Mouse (Mus musculus): ENCODE measurements at regions not wholly inside any gene's neighbourhood (a gene's known extent, or its start where the extent isn't known, plus 50 kb on each side); places are given as distances from the start of the nearest gene placed in this dataset.

- H3K9ac ChIP-seq = no peak overlapping the region
- 80% methylated on average over 3 of the region's 3 CpGs for WGBS
- no peak overlapping the region for H3K27ac ChIP-seq
- no peak overlapping the region for H3K4me2 ChIP-seq
- peaks cover 11% of the 10 kb centered on the region for H3K4me1 ChIP-seq
- H3K4me3 ChIP-seq (replicated peaks) = no peak overlapping the region
- H3K9me3 ChIP-seq (replicated peaks) = no peaks in the 10 kb centered on the region
- H3K27me3 ChIP-seq = no peaks in the 10 kb centered on the region
- no peak for ATAC-seq (replicated peaks; ENCODE audit: low FRiP score)
- no peaks in the 10 kb centered on the region for H3K36me3 ChIP-seq
Measured at GRCm38 (mm10) chr10:96459186-96459585, 157.6 kb upstream of the Btg1 start.

GRCm38 (mm10) chr10:96460151-96460550 is 156.7 kb upstream of the Btg1 start:
- Histone ChIP-seq H3K9me3 (replicated peaks) (no peaks in the 10 kb centered on the region), H3K9ac (no peak overlapping the region), H3K27ac (no peak overlapping the region), H3K4me1 (peaks cover 11% of the 10 kb centered on the region), H3K4me2 (peak overlapping the region; percentile 25; the same call in 1 of the 2 replicates), H3K4me3 (replicated peaks) (no peak overlapping the region), H3K36me3 (no peaks in the 10 kb centered on the region), H3K27me3 (no peaks in the 10 kb centered on the region)
- WGBS = 24% methylated on average over 9 of the region's 9 CpGs
- ATAC-seq (replicated peaks; ENCODE audit: low FRiP score) = peak; percentile 18; the same call in 1 of the 2 replicates

GRCm38 (mm10) chr10:96460617-96461338 is 156.0 kb upstream of the Btg1 start:
- H3K36me3 ChIP-seq = no peaks in the 10 kb centered on the region
- 0 out of 2 replicates have a peak overlapping the region, but pooled peaks have one; percentile 48 for H3K27ac ChIP-seq
- H3K9me3 ChIP-seq (replicated peaks) = no peaks in the 10 kb centered on the region
- WGBS = 63% methylated on average over 10 of the region's 10 CpGs
- no peaks in the 10 kb centered on the region for H3K27me3 ChIP-seq
- no peak overlapping the region for H3K4me3 ChIP-seq (replicated peaks)
- H3K4me1 ChIP-seq = peaks cover 11% of the 10 kb centered on the region
- peak; percentile 36; the same call in 1 of the 2 replicates for ATAC-seq (replicated peaks; ENCODE audit: low FRiP score)
- peak overlapping the region; percentile 25; the same call in 1 of the 2 replicates for H3K4me2 ChIP-seq
- no peak overlapping the region for H3K9ac ChIP-seq

- Histone ChIP-seq H3K9me3 (replicated peaks) (no peaks in the 10 kb centered on the region), H3K27ac (no peak overlapping the region), H3K27me3 (no peaks in the 10 kb centered on the region), H3K4me1 (peaks cover under 1% of the 10 kb centered on the region), H3K9ac (no peak overlapping the region), H3K36me3 (no peaks in the 10 kb centered on the region), H3K4me2 (no peak overlapping the region), H3K4me3 (replicated peaks) (no peak overlapping the region)
- 87% methylated on average over 6 of the region's 6 CpGs for WGBS
- ATAC-seq (replicated peaks; ENCODE audit: low FRiP score) = no peak
Measured at GRCm38 (mm10) chr10:96465967-96466366, 150.8 kb upstream of the Btg1 start.

GRCm38 (mm10) chr10:96466845-96467244 is 150.0 kb upstream of the Btg1 start:
- Histone ChIP-seq H3K27ac (no peak overlapping the region), H3K9ac (no peak overlapping the region), H3K4me3 (replicated peaks) (no peak overlapping the region), H3K4me1 (no peaks in the 10 kb centered on the region), H3K36me3 (no peaks in the 10 kb centered on the region), H3K4me2 (no peak overlapping the region), H3K27me3 (no peaks in the 10 kb centered on the region), H3K9me3 (replicated peaks) (no peaks in the 10 kb centered on the region)
- WGBS = 81% methylated on average over 3 of the region's 3 CpGs
- no peak for ATAC-seq (replicated peaks; ENCODE audit: low FRiP score)

- H3K27me3 ChIP-seq = no peaks in the 10 kb centered on the region
- no peaks in the 10 kb centered on the region for H3K4me1 ChIP-seq
- H3K4me2 ChIP-seq = no peak overlapping the region
- H3K9me3 ChIP-seq (replicated peaks) = no peaks in the 10 kb centered on the region
- no peak overlapping the region for H3K4me3 ChIP-seq (replicated peaks)
- H3K36me3 ChIP-seq = no peaks in the 10 kb centered on the region
- no peak overlapping the region for H3K9ac ChIP-seq
- 69% methylated on average over 4 of the region's 4 CpGs for WGBS
- no peak overlapping the region for H3K27ac ChIP-seq
- ATAC-seq (replicated peaks; ENCODE audit: low FRiP score) = no peak
Measured at GRCm38 (mm10) chr10:96467661-96468060, 149.1 kb upstream of the Btg1 start.

GRCm38 (mm10) chr10:96471523-96471922 is 145.3 kb upstream of the Btg1 start:
- H3K36me3 ChIP-seq = no peaks in the 10 kb centered on the region
- H3K9ac ChIP-seq = no peak overlapping the region
- ATAC-seq (replicated peaks; ENCODE audit: low FRiP score) = no peak
- no peaks in the 10 kb centered on the region for H3K4me1 ChIP-seq
- H3K4me3 ChIP-seq (replicated peaks) = no peak overlapping the region
- H3K4me2 ChIP-seq = no peak overlapping the region
- no peaks in the 10 kb centered on the region for H3K9me3 ChIP-seq (replicated peaks)
- H3K27me3 ChIP-seq = no peaks in the 10 kb centered on the region
- H3K27ac ChIP-seq = no peak overlapping the region

GRCm38 (mm10) chr10:96479350-96479749 is 137.5 kb upstream of the Btg1 start:
- WGBS = 68% methylated on average over 12 of the region's 12 CpGs
- Histone ChIP-seq H3K27ac (no peak overlapping the region), H3K9me3 (replicated peaks) (no peaks in the 10 kb centered on the region), H3K27me3 (no peaks in the 10 kb centered on the region), H3K9ac (no peak overlapping the region), H3K4me3 (replicated peaks) (no peak overlapping the region), H3K4me2 (no peak overlapping the region), H3K4me1 (peaks cover 13% of the 10 kb centered on the region), H3K36me3 (no peaks in the 10 kb centered on the region)
- ATAC-seq (replicated peaks; ENCODE audit: low FRiP score) = no peak

- Histone ChIP-seq H3K27me3 (no peaks in the 10 kb centered on the region), H3K9ac (no peak overlapping the region), H3K36me3 (no peaks in the 10 kb centered on the region), H3K27ac (no peak overlapping the region), H3K4me1 (peaks cover 13% of the 10 kb centered on the region), H3K4me2 (no peak overlapping the region), H3K9me3 (replicated peaks) (no peaks in the 10 kb centered on the region), H3K4me3 (replicated peaks) (no peak overlapping the region)
- WGBS = 64% methylated on average over 8 of the region's 8 CpGs
- ATAC-seq (replicated peaks; ENCODE audit: low FRiP score) = no peak
Measured at GRCm38 (mm10) chr10:96479786-96480185, 137.0 kb upstream of the Btg1 start.

- Histone ChIP-seq H3K4me3 (replicated peaks) (no peak overlapping the region), H3K9ac (no peak overlapping the region), H3K4me2 (no peak overlapping the region)
Measured at GRCm38 (mm10) chr10:96480453-96481324, 136.1 kb upstream of the Btg1 start.

GRCm38 (mm10) chr10:96481325-96481638 is 135.5 kb upstream of the Btg1 start:
- no peak for ATAC-seq (replicated peaks; ENCODE audit: low FRiP score)
- H3K27ac ChIP-seq = no peak overlapping the region
- peaks cover 13% of the 10 kb centered on the region for H3K4me1 ChIP-seq
- H3K9ac ChIP-seq = no peak overlapping the region
- no peak overlapping the region for H3K4me2 ChIP-seq
- WGBS = 65% methylated on average over 8 of the region's 8 CpGs
- no peak overlapping the region for H3K4me3 ChIP-seq (replicated peaks)
- no peaks in the 10 kb centered on the region for H3K27me3 ChIP-seq
- no peaks in the 10 kb centered on the region for H3K9me3 ChIP-seq (replicated peaks)
- H3K36me3 ChIP-seq = no peaks in the 10 kb centered on the region

More at GRCm38 (mm10) chr10:96480453-96481324, 136.1 kb upstream of the Btg1 start:
- WGBS = 43% methylated on average over 14 of the region's 14 CpGs
- no peaks in the 10 kb centered on the region for H3K36me3 ChIP-seq
- H3K27ac ChIP-seq = no peak overlapping the region
- no peaks in the 10 kb centered on the region for H3K27me3 ChIP-seq
- H3K4me1 ChIP-seq = peaks cover 13% of the 10 kb centered on the region
- no peaks in the 10 kb centered on the region for H3K9me3 ChIP-seq (replicated peaks)
- ATAC-seq (replicated peaks; ENCODE audit: low FRiP score) = no peak

GRCm38 (mm10) chr10:96486724-96487123 is 130.1 kb upstream of the Btg1 start:
- Histone ChIP-seq H3K4me1 (no peaks in the 10 kb centered on the region), H3K36me3 (no peaks in the 10 kb centered on the region), H3K4me3 (replicated peaks) (no peak overlapping the region), H3K9me3 (replicated peaks) (no peaks in the 10 kb centered on the region), H3K27me3 (no peaks in the 10 kb centered on the region), H3K27ac (no peak overlapping the region), H3K4me2 (no peak overlapping the region), H3K9ac (no peak overlapping the region)
- ATAC-seq (replicated peaks; ENCODE audit: low FRiP score) = no peak
- 90% methylated on average over 3 of the region's 3 CpGs for WGBS
